Mouse (Mus musculus) megakaryocyte, embryonic 14.5 days (primary cell): ENCODE data around the gene B3gnt2.

ENCODE experiments used
- FLI1 ChIP-seq: IDR thresholded peaks from 2 replicates; pipeline ENCODE4 v1.6.1; 2012; ENCODE audit warnings: low read length, inconsistent platforms, mixed read lengths
- GATA1 ChIP-seq: IDR thresholded peaks from 3 replicates; pipeline ENCODE4 v1.6.1; 2012; ENCODE audit warnings: mixed read lengths, low read length, inconsistent platforms, borderline replicate concordance

- TF ChIP-seq GATA1 (no peak), FLI1 (no peak)
Measured at GRCm38 (mm10) chr11:22793176-22793880, 67.4 kb downstream of the B3gnt2 start.
